Mouse (Mus musculus) liver, adult 2 months (tissue): Measurements from ENCODE around the gene S100z. TPM values are rescaled to one million over a fixed set of nuclear protein-coding genes. Genes with fewer than 3 reads are reported as not detected.
A peak's percentile ranks its signal among the peaks of the same experiment; 100 is the strongest.

ENCODE experiments used
- DNase-seq: peaks from one replicate; pipeline ENCODE4 v3.0.0-alpha.2; 2011; ENCODE audit warnings: low read depth, low spot score; ENCODE audit errors: extremely low read depth
- H3K27ac ChIP-seq: fragments of 200-500 bp; replicated peaks from 2 replicates; pipeline ENCODE4 v1.5.1; 2012; ENCODE audit warnings: low read depth, mild to moderate bottlenecking, control low read depth, inconsistent platforms, low read length; ENCODE audit not compliant: insufficient read depth
- H3K27me3 ChIP-seq: fragments of 200-500 bp; 2 replicates; pipeline ENCODE4 v1.6.1; 2012; ENCODE audit warnings: mild to moderate bottlenecking, moderate library complexity, low read length, inconsistent platforms; ENCODE audit not compliant: control insufficient read depth, insufficient read depth
- H3K36me3 ChIP-seq: fragments of 200-500 bp; 2 replicates; pipeline ENCODE4 v1.6.1; 2012; ENCODE audit warnings: low read length, inconsistent platforms; ENCODE audit not compliant: control insufficient read depth, insufficient read depth
- H3K4me1 ChIP-seq: fragments of 200-500 bp; 2 replicates; pipeline ENCODE4 v1.6.1; 2011; ENCODE audit warnings: low read length; ENCODE audit not compliant: control insufficient read depth, insufficient read depth
- H3K4me3 ChIP-seq: fragments of 200-500 bp; 2 replicates; pipeline ENCODE4 v1.5.1; 2011; ENCODE audit warnings: low read depth, mild to moderate bottlenecking, control low read depth, low read length, moderate library complexity; ENCODE audit not compliant: insufficient read depth
- H3K79me2 ChIP-seq: fragments of 200-500 bp; 2 replicates; pipeline ENCODE4 v1.6.1; 2012; ENCODE audit warnings: inconsistent platforms, mild to moderate bottlenecking, low read length, moderate library complexity; ENCODE audit not compliant: control insufficient read depth, insufficient read depth
- H3K9ac ChIP-seq: fragments of 200-500 bp; 2 replicates; pipeline ENCODE4 v1.6.1; 2012; ENCODE audit warnings: low read depth, mild to moderate bottlenecking, control low read depth, inconsistent platforms, low read length
- CTCF ChIP-seq: fragments of 200-500 bp; IDR thresholded peaks from 2 replicates; pipeline ENCODE4 v1.5.1; 2011; ENCODE audit warnings: low read depth, low read length, control low read depth
- POLR2A ChIP-seq: fragments of 200-500 bp; IDR thresholded peaks from 2 replicates; pipeline ENCODE4 v1.6.1; 2011; ENCODE audit warnings: low read length, control low read depth; ENCODE audit not compliant: insufficient read depth; ENCODE audit errors: extremely low read depth
- WGBS: fragments of 180-500 bp; shearing (Covaris S2); methylation state at CpG from one replicate; pipeline ENCODE4 v1.1.7; 2018; 5-methylcytosine and 5-hydroxymethylcytosine counted together
- polyA plus RNA-seq: library from polyadenylated mRNA; depleted of rRNA; stranded (reverse); fragments of >200 nt; gene quantifications from 2 replicates; pipeline ENCODE4 v1.2.3, GENCODE M21; 2012; rRNA removed
- total RNA-seq: library from RNA; depleted of rRNA; stranded (reverse); fragments of >200 nt; gene quantifications from 2 replicates; pipeline ENCODE4 v1.2.3, GENCODE M21; 2014; rRNA removed

Gene S100z
- not detected in 2 replicates for total RNA-seq
- not detected in 2 replicates for polyA plus RNA-seq

DNA sequence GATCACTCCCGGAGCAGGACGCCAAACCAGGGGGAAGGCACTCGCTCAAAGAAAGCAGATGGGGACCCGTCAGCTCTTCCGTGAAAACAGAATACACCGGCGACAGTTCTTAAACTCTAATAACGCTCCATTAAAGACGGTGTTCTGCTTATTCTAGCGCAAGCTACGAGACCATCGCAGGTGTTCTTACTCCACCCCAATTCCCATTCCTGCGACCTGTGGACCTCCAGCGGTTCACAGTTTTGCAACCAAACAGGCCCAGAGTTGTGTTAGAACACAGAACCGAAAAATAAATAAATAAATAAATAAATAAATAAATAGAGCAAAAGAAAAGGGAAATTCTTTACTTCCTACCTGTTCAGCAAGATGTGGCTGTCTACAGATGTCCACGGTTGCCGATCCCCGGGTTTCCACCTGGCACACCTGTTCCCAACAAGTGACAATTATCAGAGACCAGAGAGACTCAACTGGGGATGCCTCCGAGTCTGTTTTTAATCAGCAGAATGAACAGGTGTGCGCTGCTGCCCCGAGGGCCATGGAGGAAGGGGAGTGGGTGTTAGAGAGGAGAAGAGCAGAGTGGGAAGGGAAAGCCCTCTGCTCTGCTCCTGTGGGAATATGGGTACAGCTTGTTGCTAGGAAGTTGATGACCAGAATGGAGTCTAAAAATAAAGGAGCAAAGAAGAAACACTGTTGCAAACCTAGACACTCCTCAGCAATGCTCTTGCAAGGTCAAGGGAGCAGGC lies at the start of gene S100z:
TSS of gene S100z (minus strand) at position 51 of the 743 bp plus-strand sequence.
- Histone ChIP-seq H3K79me2 (no peaks in the 10 kb centered on the region), H3K27ac (no peak within 1 kb of the TSS), H3K36me3 (no peaks in the 10 kb centered on the region), H3K4me1 (no peaks in the 10 kb centered on the region), H3K4me3 (no peak within 1 kb of the TSS), H3K27me3 (no peaks in the 10 kb centered on the region), H3K9ac (no peak within 1 kb of the TSS)
- 89% methylated on average over 21 of the region's 21 CpGs for WGBS
- no peak for DNase-seq
- TF ChIP-seq CTCF: no peak
- no peak for TF ChIP-seq POLR2A

- no peak within 1 kb of the TSS for H3K27ac ChIP-seq
- H3K4me1 ChIP-seq: peaks cover 5% of the 10 kb centered on the region; the same call in 1 of the 2 replicates
- H3K4me3 ChIP-seq: peak within 1 kb of the TSS; percentile 50; the same call in 1 of the 2 replicates
- WGBS: 2% methylated on average over 54 of the region's 54 CpGs
- peak within 1 kb of the TSS; percentile 31 for H3K9ac ChIP-seq
- H3K36me3 ChIP-seq: no peaks in the 10 kb centered on the region
- no peaks in the 10 kb centered on the region for H3K79me2 ChIP-seq
- peak; percentile 55 for DNase-seq
- TF ChIP-seq CTCF (no peak), POLR2A (no peak)
- no peaks in the 10 kb centered on the region for H3K27me3 ChIP-seq
Measured at GRCm38 (mm10) chr13:95524674-95525491, 46.4 kb upstream of the S100z start, which contains the start of gene F2rl1. TSS of gene F2rl1 (minus strand) at chr13:95525227.

GRCm38 (mm10) chr13:95524424-95524673 lies 45.8 kb upstream of the S100z start:
- Histone ChIP-seq H3K36me3 (no peaks in the 10 kb centered on the region), H3K9ac (peak overlapping the region; percentile 31), H3K79me2 (no peaks in the 10 kb centered on the region), H3K4me3 (peak overlapping the region; percentile 46; the same call in 1 of the 2 replicates), H3K4me1 (peaks cover 5% of the 10 kb centered on the region; the same call in 1 of the 2 replicates), H3K27ac (no peak overlapping the region), H3K27me3 (no peaks in the 10 kb centered on the region)
- 1% methylated on average over 13 of the region's 13 CpGs for WGBS
- DNase-seq: no peak
- TF ChIP-seq CTCF (no peak), POLR2A (no peak)

DNA sequence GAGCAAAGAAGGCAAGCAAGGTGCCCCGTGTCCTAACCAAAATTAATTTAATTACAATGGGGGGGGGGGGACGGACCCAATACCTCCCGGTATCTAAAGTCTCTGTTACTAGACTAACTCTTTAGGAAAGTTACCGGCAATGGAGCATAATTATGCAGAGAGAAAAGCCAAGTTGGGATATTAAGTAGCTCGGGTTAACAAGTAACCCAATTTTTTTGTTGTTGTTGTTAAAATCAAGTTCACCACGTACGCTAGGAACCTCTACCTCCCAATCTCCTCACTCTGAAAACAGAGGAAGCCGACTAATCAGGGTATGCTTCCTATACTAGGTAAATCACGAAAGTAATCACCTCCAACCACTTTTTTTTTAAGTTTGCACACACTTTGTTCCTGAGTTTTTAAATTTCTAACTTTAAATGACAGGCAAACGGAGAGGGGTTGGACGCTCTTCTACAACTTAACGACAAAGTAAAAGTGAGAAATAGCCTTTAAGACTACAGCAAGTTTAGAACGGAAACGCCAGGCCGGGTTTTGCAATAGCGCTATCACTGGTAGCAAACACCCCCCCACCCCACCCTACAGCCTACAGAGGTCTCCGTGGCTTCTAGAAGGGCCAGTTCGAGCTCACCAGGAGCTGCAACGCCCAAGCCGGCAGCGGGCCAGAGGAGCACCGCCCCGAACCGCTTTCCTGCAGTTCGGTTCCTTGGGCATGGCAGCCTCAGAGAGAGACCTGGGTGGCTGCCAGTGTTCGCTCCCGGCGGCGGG lies 45.3 kb upstream of the S100z start:
- no peak for DNase-seq
- H3K79me2 ChIP-seq: no peaks in the 10 kb centered on the region
- no peaks in the 10 kb centered on the region for H3K36me3 ChIP-seq
- no peaks in the 10 kb centered on the region for H3K27me3 ChIP-seq
- H3K4me1 ChIP-seq: peaks cover 5% of the 10 kb centered on the region; the same call in 1 of the 2 replicates
- TF ChIP-seq POLR2A: no peak
- TF ChIP-seq CTCF: no peak
- 22% methylated on average over 29 of the region's 29 CpGs for whole genome bisulfite sequencing
- peak overlapping the region; percentile 46; the same call in 1 of the 2 replicates for H3K4me3 ChIP-seq
- peak overlapping the region; percentile 31 for H3K9ac ChIP-seq
- no peak overlapping the region for H3K27ac ChIP-seq

- H3K36me3 ChIP-seq: no peaks in the 10 kb centered on the region
- no peaks in the 10 kb centered on the region for H3K79me2 ChIP-seq
- WGBS: 51% methylated on average over 10 of the region's 10 CpGs
- H3K4me1 ChIP-seq: peaks cover 5% of the 10 kb centered on the region; the same call in 1 of the 2 replicates
- H3K4me3 ChIP-seq: no peak overlapping the region
- H3K27ac ChIP-seq: no peak overlapping the region
- H3K27me3 ChIP-seq: no peaks in the 10 kb centered on the region
- no peak for TF ChIP-seq POLR2A
- TF ChIP-seq CTCF: no peak
- no peak overlapping the region for H3K9ac ChIP-seq
- DNase-seq: no peak
Measured at GRCm38 (mm10) chr13:95522176-95522575, 43.7 kb upstream of the S100z start.
